Mouse (Mus musculus): Measurements from ENCODE around the gene Stx1b. TPM values are rescaled to one million over a fixed set of nuclear protein-coding genes. Genes with fewer than 3 reads are reported as not detected.
"Not testable (repeated sequence)": the region's sequence is repeated elsewhere in the genome, so short reads cannot be mapped to it uniquely, and the experiment has no call there.

Stx1b gene
- polyA plus RNA-seq, 1 experiment from 2014 or later: 1.7 TPM

DNA sequence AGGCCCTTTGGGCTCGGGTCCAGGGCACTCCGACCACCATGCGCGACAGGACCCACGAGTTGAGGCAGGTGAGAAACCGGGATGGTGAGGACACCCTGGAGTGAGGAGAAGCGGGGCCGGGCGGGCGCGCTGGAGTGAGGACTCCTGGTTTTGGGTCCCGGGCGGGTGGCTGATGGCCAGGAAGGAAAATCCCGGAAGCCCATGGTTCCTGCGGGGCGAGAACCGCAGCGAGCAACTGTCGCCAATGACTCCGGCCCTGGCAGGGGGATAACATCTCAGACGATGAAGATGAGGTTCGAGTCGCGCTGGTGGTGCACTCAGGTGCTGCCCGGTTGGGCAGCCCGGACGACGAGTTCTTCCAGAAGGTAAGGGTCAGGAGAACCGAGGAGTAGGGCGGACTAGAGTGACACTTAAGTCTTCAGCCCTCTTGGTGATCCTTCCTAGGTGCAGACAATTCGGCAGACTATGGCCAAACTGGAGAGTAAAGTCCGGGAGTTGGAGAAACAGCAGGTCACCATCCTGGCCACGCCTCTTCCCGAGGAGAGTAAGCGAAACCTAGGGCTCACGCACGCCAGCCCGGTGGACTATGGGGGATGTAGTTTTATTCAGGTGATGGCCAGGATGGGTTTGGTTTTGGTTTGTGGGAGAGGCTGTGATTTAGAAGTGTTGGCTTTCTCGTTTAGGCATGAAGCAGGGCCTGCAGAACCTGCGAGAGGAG is 17.8 kb upstream of the Stx1b start:
- Histone ChIP-seq H3K4me3 (ENCODE audit: low read length) (peak overlapping the region; percentile 75), H3K9me3 (ENCODE audit: control insufficient read depth, low read length) (no peaks in the 10 kb centered on the region), H3K9ac (ENCODE audit: low read depth, low read length) (peak overlapping the region; percentile 88), H3K4me1 (ENCODE audit: control insufficient read depth, insufficient read depth, low read length) (peaks cover 10% of the 10 kb centered on the region), H3K27me3 (replicated peaks; ENCODE audit: control insufficient read depth, insufficient read depth, low read length) (no peaks in the 10 kb centered on the region), H3K27ac (ENCODE audit: low read length) (peak overlapping the region; percentile 94), H3K4me2 (ENCODE audit: low read depth, low read length) (peak overlapping the region; percentile 79), H3K36me3 (ENCODE audit: control insufficient read depth, insufficient read depth, low read length) (peaks cover 9% of the 10 kb centered on the region; the same call in 1 of the 2 replicates)
- WGBS: under 1% methylated on average over 35 of the region's 40 CpGs
- peak; percentile 79 for ATAC-seq

DNA sequence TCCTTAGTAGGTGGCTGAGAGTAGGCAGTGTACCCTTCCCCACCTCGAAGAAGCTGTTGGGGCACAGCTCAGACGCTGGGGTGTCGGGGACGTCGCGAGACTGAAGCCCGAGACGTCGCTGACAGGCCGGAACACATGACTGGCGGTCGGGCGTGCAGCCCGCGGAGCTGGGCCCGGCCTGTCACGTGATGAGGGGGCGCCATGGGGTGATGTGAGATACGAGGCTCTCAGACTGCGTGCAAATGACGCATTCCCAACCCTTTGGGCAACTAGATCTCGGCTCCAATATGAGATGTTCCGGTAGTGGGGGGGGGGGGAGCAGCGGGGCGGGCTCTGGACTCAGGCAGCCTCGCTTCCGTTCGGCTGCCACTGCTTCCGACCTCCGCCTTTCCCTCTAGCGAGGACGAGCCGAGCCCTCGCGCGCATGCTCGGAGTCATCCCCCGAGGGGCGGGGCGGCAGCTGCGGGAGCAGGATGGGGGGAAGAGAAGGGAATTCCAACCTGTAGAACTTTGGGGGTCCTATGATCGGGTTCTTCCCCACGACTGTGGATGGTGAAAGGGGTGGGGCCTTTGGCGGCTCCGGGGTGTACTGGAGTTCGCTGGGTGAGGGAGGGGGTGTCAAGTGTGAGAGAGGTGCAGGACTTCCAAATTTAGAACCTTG is 17.1 kb upstream of the Stx1b start:
- WGBS: under 1% methylated on average over 44 of the region's 46 CpGs
- H3K27ac ChIP-seq (ENCODE audit: low read length): peak overlapping the region; percentile 94
- no peaks in the 10 kb centered on the region for H3K27me3 ChIP-seq (replicated peaks; ENCODE audit: control insufficient read depth, insufficient read depth, low read length)
- peak; percentile 91 for ATAC-seq
- H3K4me3 ChIP-seq (ENCODE audit: low read length): peak overlapping the region; percentile 75
- peaks cover 10% of the 10 kb centered on the region for H3K4me1 ChIP-seq (ENCODE audit: control insufficient read depth, insufficient read depth, low read length)
- H3K9ac ChIP-seq (ENCODE audit: low read depth, low read length): peak overlapping the region; percentile 88
- H3K4me2 ChIP-seq (ENCODE audit: low read depth, low read length): peak overlapping the region; percentile 79
- H3K36me3 ChIP-seq (ENCODE audit: control insufficient read depth, insufficient read depth, low read length): peaks cover 2% of the 10 kb centered on the region; the same call in 1 of the 2 replicates
- no peaks in the 10 kb centered on the region for H3K9me3 ChIP-seq (ENCODE audit: control insufficient read depth, low read length)

DNA sequence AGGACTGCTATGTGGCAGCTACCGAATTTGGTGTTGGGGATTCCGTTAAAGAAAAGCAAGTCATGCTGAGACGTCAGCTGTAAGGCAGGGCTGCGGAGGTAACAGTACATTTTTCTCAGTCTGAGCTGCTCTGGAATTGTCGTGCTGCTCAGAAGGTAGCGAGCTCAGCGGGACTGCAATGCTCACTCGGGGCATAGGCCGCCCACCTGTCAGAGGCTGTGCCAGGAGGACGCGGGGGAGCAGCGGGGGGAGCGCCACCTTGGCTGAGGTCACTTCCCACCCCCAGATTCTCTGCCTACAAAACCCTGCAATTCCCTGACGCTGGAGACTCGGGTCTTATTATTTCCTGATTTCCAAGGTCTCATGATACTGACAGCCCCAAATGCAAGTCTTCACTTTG is 16.5 kb upstream of the Stx1b start:
- Histone ChIP-seq H3K9me3 (ENCODE audit: control insufficient read depth, low read length) (no peaks in the 10 kb centered on the region), H3K36me3 (ENCODE audit: control insufficient read depth, insufficient read depth, low read length) (peaks cover 2% of the 10 kb centered on the region; the same call in 1 of the 2 replicates), H3K4me1 (ENCODE audit: control insufficient read depth, insufficient read depth, low read length) (peaks cover 10% of the 10 kb centered on the region), H3K27me3 (replicated peaks; ENCODE audit: control insufficient read depth, insufficient read depth, low read length) (no peaks in the 10 kb centered on the region), H3K27ac (ENCODE audit: low read length) (peak overlapping the region; percentile 94), H3K4me3 (ENCODE audit: low read length) (peak overlapping the region; percentile 75), H3K4me2 (ENCODE audit: low read depth, low read length) (peak overlapping the region; percentile 79), H3K9ac (ENCODE audit: low read depth, low read length) (peak overlapping the region; percentile 88)
- ATAC-seq: peak; percentile 19
- 3% methylated on average over 15 of the region's 15 CpGs for WGBS

DNA sequence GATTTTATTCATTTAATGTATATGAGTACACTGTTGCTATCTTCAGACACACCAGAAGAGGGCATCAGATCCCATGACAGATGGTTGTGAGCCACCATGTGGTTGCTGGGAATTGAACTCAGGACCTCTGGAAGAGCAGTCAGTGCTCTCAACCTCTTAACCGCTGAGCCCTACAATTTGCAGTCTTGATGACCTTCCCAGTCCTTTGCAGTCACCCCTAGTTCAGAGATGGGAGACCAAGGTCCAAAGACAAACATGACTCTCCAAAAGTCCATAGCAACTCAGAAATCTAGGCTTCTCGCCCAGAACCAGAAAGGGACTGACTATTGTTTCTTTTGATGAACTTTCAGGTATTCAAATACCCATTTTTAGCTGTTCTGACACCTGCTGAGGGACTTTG is 15.7 kb upstream of the Stx1b start:
- H3K9ac ChIP-seq (ENCODE audit: low read depth, low read length); H3K27ac ChIP-seq (ENCODE audit: low read length); H3K9me3 ChIP-seq (ENCODE audit: control insufficient read depth, low read length); H3K36me3 ChIP-seq (ENCODE audit: control insufficient read depth, insufficient read depth, low read length); H3K4me2 ChIP-seq (ENCODE audit: low read depth, low read length); H3K27me3 ChIP-seq (replicated peaks; ENCODE audit: control insufficient read depth, insufficient read depth, low read length); H3K4me3 ChIP-seq (ENCODE audit: low read length); ATAC-seq: not testable (repeated sequence)
- 79% methylated on average over 2 of the region's 2 CpGs for WGBS
- peaks cover 10% of the 10 kb centered on the region for H3K4me1 ChIP-seq (ENCODE audit: control insufficient read depth, insufficient read depth, low read length)

DNA sequence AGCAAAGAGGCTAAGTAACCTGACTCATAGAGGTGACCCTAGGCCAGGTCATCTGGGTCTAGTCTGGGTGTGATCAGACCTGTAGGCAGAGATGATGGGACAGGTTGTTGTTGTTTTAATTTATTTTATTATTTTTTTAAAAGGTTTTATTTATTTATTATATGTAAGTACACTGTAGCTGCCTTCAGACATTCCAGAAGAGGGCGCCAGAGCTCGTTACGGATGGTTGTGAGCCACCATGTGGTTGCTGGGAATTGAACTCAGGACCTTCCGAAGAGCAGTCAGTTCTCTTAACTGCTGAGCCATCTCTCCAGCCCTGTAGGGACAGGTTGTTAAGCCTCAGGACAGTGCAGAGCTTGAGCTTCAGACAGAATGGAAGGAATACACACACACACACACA is 13.5 kb upstream of the Stx1b start:
- not testable (repeated sequence) for H3K9me3 ChIP-seq (ENCODE audit: control insufficient read depth, low read length); H3K27ac ChIP-seq (ENCODE audit: low read length); H3K9ac ChIP-seq (ENCODE audit: low read depth, low read length); H3K4me1 ChIP-seq (ENCODE audit: control insufficient read depth, insufficient read depth, low read length); H3K4me3 ChIP-seq (ENCODE audit: low read length); H3K4me2 ChIP-seq (ENCODE audit: low read depth, low read length); H3K36me3 ChIP-seq (ENCODE audit: control insufficient read depth, insufficient read depth, low read length); ATAC-seq; H3K27me3 ChIP-seq (replicated peaks; ENCODE audit: control insufficient read depth, insufficient read depth, low read length)
- 76% methylated on average over 4 of the region's 4 CpGs for WGBS

DNA sequence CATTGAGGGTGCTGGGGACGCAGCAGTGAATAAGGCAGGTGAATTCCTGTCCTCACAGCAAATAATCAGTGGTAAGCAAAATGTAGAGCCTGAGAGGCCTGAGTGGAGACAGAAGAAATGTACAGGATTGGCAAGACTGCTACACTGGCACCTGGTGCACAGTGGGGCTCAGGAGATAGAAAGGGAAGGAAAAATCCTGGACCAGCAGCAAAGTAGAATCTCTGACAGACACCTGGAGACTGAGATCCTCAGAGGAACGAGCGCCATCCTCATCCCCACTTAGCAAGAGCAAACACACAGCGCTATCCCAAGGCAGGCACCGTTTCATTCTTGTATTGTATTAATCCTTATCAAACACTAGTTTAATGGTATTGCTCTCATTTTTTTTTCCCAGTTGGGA is 13.1 kb upstream of the Stx1b start:
- no peak overlapping the region for H3K4me3 ChIP-seq (ENCODE audit: low read length)
- 90% methylated on average over 5 of the region's 5 CpGs for WGBS
- H3K27ac ChIP-seq (ENCODE audit: low read length): no peak overlapping the region
- H3K9ac ChIP-seq (ENCODE audit: low read depth, low read length): no peak overlapping the region
- no peaks in the 10 kb centered on the region for H3K9me3 ChIP-seq (ENCODE audit: control insufficient read depth, low read length)
- no peak for ATAC-seq
- H3K27me3 ChIP-seq (replicated peaks; ENCODE audit: control insufficient read depth, insufficient read depth, low read length): no peaks in the 10 kb centered on the region
- H3K36me3 ChIP-seq (ENCODE audit: control insufficient read depth, insufficient read depth, low read length): no peaks in the 10 kb centered on the region
- 0 out of 2 replicates have a peak, but pooled peaks cover 4% of the 10 kb centered on the region for H3K4me1 ChIP-seq (ENCODE audit: control insufficient read depth, insufficient read depth, low read length)
- no peak overlapping the region for H3K4me2 ChIP-seq (ENCODE audit: low read depth, low read length)

DNA sequence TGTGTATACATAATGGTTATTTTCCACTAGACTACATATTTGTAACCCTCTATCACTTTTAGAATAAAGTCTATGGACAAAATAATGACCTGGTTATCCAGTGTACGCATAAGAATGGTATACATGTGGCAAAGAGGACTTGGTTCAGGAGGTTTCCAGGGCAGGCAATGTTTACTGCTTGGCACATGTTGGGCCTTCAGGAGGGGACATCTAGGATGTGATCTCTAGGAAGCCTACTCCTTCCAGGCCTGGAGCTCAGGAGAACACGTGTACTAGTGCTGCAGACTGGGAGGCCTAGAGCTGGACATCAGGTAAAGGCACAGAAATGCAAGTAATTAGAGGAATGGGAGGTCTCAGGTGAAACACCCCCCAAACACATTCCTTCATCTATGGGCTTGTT is 11.2 kb upstream of the Stx1b start:
- H3K27ac ChIP-seq (ENCODE audit: low read length): no peak overlapping the region
- ATAC-seq: no peak
- H3K4me3 ChIP-seq (ENCODE audit: low read length): no peak overlapping the region
- H3K9me3 ChIP-seq (ENCODE audit: control insufficient read depth, low read length): no peaks in the 10 kb centered on the region
- no peak overlapping the region for H3K4me2 ChIP-seq (ENCODE audit: low read depth, low read length)
- no peak overlapping the region for H3K9ac ChIP-seq (ENCODE audit: low read depth, low read length)
- no peaks in the 10 kb centered on the region for H3K27me3 ChIP-seq (replicated peaks; ENCODE audit: control insufficient read depth, insufficient read depth, low read length)
- H3K36me3 ChIP-seq (ENCODE audit: control insufficient read depth, insufficient read depth, low read length): no peaks in the 10 kb centered on the region
- WGBS: 84% methylated on average over 2 of the region's 2 CpGs
- no peaks in the 10 kb centered on the region for H3K4me1 ChIP-seq (ENCODE audit: control insufficient read depth, insufficient read depth, low read length)

DNA sequence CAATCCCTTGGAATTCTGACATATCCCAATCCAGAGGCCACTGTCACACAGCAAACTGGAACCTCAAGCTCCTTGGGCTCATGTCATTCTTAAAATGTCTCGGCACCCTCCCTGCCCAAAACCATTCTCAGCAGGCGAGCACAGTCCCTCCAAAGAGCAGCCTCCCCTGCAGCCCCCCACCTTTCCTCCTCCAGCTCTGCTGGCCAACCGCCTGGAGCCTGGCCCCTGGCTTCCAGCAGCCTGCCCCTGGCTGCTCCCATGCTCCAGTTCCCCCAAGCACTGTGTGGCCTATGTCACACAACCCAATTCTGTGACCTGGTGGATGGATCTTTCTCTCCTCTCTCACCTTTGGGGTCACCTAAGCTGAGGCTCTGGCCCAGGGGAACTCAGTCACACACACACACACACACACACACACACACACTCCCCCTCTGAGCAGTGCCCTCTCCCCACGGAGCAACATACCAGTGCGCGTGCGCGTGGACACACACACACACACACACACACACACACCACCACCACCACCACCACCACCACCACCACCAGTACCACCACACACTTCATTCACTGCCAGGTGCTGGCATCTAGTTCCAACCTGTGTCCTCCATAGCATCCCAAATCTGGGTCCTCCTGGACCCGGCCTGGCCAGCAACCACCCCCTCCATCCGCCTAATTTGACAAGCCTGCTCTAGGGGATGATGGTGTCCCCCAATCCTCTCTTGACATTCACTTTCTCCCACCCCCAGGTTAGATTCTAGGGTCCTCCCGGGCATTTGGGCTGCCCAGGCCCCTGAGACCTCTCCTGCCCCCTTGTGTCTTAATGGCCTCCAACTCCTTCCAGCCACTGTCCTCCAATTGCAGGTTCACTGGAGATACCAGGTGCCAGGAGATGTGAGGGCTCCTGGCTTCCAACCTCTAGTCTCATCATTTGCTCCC is 845 bp downstream of the Stx1b start:
- no peaks in the 10 kb centered on the region for H3K27me3 ChIP-seq (replicated peaks; ENCODE audit: control insufficient read depth, insufficient read depth, low read length)
- H3K4me3 ChIP-seq (ENCODE audit: low read length): peak overlapping the region; percentile 60
- H3K9ac ChIP-seq (ENCODE audit: low read depth, low read length): peak overlapping the region; percentile 74
- H3K36me3 ChIP-seq (ENCODE audit: control insufficient read depth, insufficient read depth, low read length): no peaks in the 10 kb centered on the region
- 71% methylated on average over 11 of the region's 11 CpGs for WGBS
- H3K4me2 ChIP-seq (ENCODE audit: low read depth, low read length): peak overlapping the region; percentile 72
- ATAC-seq: peak; percentile 36; the same call in 1 of the 2 replicates
- 0 out of 2 replicates have a peak, but pooled peaks cover 11% of the 10 kb centered on the region for H3K4me1 ChIP-seq (ENCODE audit: control insufficient read depth, insufficient read depth, low read length)
- H3K9me3 ChIP-seq (ENCODE audit: control insufficient read depth, low read length): no peaks in the 10 kb centered on the region
- no peak overlapping the region for H3K27ac ChIP-seq (ENCODE audit: low read length)

DNA sequence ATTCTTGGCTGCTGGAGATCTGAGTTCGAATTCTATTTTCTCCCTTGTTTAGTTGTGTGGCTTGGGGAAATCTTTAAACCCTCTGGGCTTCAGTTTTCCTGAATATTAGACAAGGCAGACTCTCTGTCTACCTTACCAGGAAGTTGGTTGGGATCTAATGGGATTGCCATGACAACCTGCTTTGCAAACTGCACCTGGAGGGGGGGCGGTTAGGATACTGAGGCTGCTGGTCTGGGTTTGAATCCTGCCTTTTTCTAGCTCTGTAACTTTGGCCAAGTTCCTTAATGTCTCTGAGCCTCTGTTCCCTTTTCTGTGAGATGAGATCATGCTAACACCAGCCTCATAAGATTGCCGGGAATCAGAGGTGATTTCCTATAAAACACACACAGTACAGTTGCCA is 1.9 kb downstream of the Stx1b start:
- Histone ChIP-seq H3K9ac (ENCODE audit: low read depth, low read length) (no peak overlapping the region), H3K27me3 (replicated peaks; ENCODE audit: control insufficient read depth, insufficient read depth, low read length) (no peaks in the 10 kb centered on the region), H3K36me3 (ENCODE audit: control insufficient read depth, insufficient read depth, low read length) (no peaks in the 10 kb centered on the region), H3K4me1 (ENCODE audit: control insufficient read depth, insufficient read depth, low read length) (0 out of 2 replicates have a peak, but pooled peaks cover 11% of the 10 kb centered on the region), H3K4me2 (ENCODE audit: low read depth, low read length) (no peak overlapping the region), H3K9me3 (ENCODE audit: control insufficient read depth, low read length) (no peaks in the 10 kb centered on the region), H3K27ac (ENCODE audit: low read length) (no peak overlapping the region), H3K4me3 (ENCODE audit: low read length) (no peak overlapping the region)
- 85% methylated on average over 3 of the region's 3 CpGs for WGBS
- ATAC-seq: no peak
